Mouse (Mus musculus) liver, postnatal 0 days (tissue): ENCODE measurements around the gene Fam196a. TPM values are rescaled to one million over a fixed set of nuclear protein-coding genes. Genes with fewer than 3 reads are reported as not detected.

Experiments
- ATAC-seq: fragments of 200-750 bp; cut with Nextera tagmentation; 2 replicates; pipeline ENCODE4 v1.8.0; 2017; ENCODE audit warnings: mild to moderate bottlenecking, moderate library complexity
- DNase-seq: peaks from one replicate; pipeline ENCODE4 v3.0.0-alpha.2; 2016
- H3K27ac ChIP-seq: fragments of 300-500 bp; sonication (generic); 2 replicates; pipeline ENCODE4 v1.5.1; 2014; ENCODE audit warnings: antibody characterized with exemption, moderate library complexity, mild to moderate bottlenecking, low read depth
- H3K27me3 ChIP-seq: fragments of 300-500 bp; sonication (generic); 2 replicates; pipeline ENCODE4 v1.6.1; 2014; ENCODE audit warnings: low read length, control low read depth, mixed read lengths; ENCODE audit not compliant: insufficient read depth
- H3K36me3 ChIP-seq: fragments of 300-500 bp; sonication (generic); replicated peaks from 2 replicates; pipeline ENCODE4 v1.6.1; 2014; ENCODE audit warnings: mild to moderate bottlenecking, control low read depth, low read length, moderate library complexity, mixed read lengths; ENCODE audit not compliant: insufficient read depth
- H3K4me1 ChIP-seq: fragments of 300-500 bp; sonication (generic); 2 replicates; pipeline ENCODE4 v1.6.1; 2014; ENCODE audit warnings: antibody characterized with exemption, mild to moderate bottlenecking, control low read depth; ENCODE audit not compliant: insufficient read depth
- H3K4me2 ChIP-seq: fragments of 300-500 bp; sonication (generic); 2 replicates; pipeline ENCODE4 v1.6.1; 2014; ENCODE audit warnings: low read depth, mild to moderate bottlenecking, low read length, moderate library complexity, mixed read lengths
- H3K4me3 ChIP-seq: fragments of 300-500 bp; sonication (generic); 2 replicates; pipeline ENCODE4 v1.5.1; 2014; ENCODE audit warnings: low read depth, low read length
- H3K9ac ChIP-seq: fragments of 300-500 bp; sonication (generic); replicated peaks from 2 replicates; pipeline ENCODE4 v1.6.1; 2014; ENCODE audit warnings: mild to moderate bottlenecking, moderate library complexity
- H3K9me3 ChIP-seq: fragments of 300-500 bp; sonication (generic); 2 replicates; pipeline ENCODE4 v1.6.1; 2016; ENCODE audit warnings: mild to moderate bottlenecking, control low read depth, low read length, mixed read lengths
- CTCF ChIP-seq: sonication (generic); IDR thresholded peaks from 2 replicates; pipeline ENCODE4 v1.5.1; 2016; ENCODE audit warnings: antibody characterized with exemption, low read depth
- EP300 ChIP-seq: IDR thresholded peaks from 2 replicates; pipeline ENCODE4 v1.6.1; 2016; ENCODE audit warnings: antibody characterized with exemption, low read depth, mild to moderate bottlenecking
- WGBS: fragments of 180-500 bp; shearing (Covaris S2); extraction: QIAGEN DNeasy Blood & Tissue Kit; methylation state at CpG from one replicate; pipeline ENCODE4 v1.1.7; 2014; ENCODE audit not compliant: insufficient replicate concordance; 5-methylcytosine and 5-hydroxymethylcytosine counted together
- polyA plus RNA-seq: library from polyadenylated mRNA; unstranded; fragments of >200 nt; fragmentation: Nextera tagmentation; extraction: Ambion mirVana; gene quantifications from 2 replicates; pipeline ENCODE4 v1.2.1, GENCODE M21; 2015

Gene Fam196a
- polyA plus RNA-seq, 1 experiment from 2014 or later: 0.27 TPM

- DNase-seq: no peak
- no peak overlapping the region for H3K4me2 ChIP-seq
These were observed 45.3 kb downstream of the Fam196a start for GRCm38 (mm10) chr7:134892972-134893371.

GRCm38 (mm10) chr7:134892449-134892871 lies 45.8 kb downstream of the Fam196a start:
- Histone ChIP-seq H3K36me3 (no peaks in the 10 kb centered on the region), H3K4me3 (no peak overlapping the region), H3K27ac (no peak overlapping the region), H3K9me3 (no peaks in the 10 kb centered on the region), H3K4me2 (no peak overlapping the region), H3K9ac (no peak overlapping the region), H3K4me1 (no peaks in the 10 kb centered on the region), H3K27me3 (no peaks in the 10 kb centered on the region)
- TF ChIP-seq EP300 (no peak), CTCF (no peak)
- ATAC-seq (no peak), DNase-seq (no peak)
- 87% methylated on average over 13 of the region's 13 CpGs for WGBS

More at GRCm38 (mm10) chr7:134892972-134893371, 45.3 kb downstream of the Fam196a start:
- no peak overlapping the region for H3K4me3 ChIP-seq
- no peak overlapping the region for H3K9ac ChIP-seq
- no peaks in the 10 kb centered on the region for H3K4me1 ChIP-seq
- TF ChIP-seq CTCF (peak; percentile 53), EP300 (no peak)
- WGBS: 75% methylated on average over 4 of the region's 4 CpGs
- no peak overlapping the region for H3K27ac ChIP-seq
- ATAC-seq: no peak
- no peaks in the 10 kb centered on the region for H3K27me3 ChIP-seq
- H3K36me3 ChIP-seq: no peaks in the 10 kb centered on the region
- H3K9me3 ChIP-seq: no peaks in the 10 kb centered on the region

- no peak for DNase-seq
- Histone ChIP-seq H3K27ac (no peak overlapping the region), H3K9me3 (no peaks in the 10 kb centered on the region), H3K9ac (no peak overlapping the region), H3K36me3 (peaks cover 2% of the 10 kb centered on the region; the same call in 1 of the 2 replicates), H3K4me3 (no peak overlapping the region), H3K4me2 (no peak overlapping the region), H3K27me3 (no peaks in the 10 kb centered on the region), H3K4me1 (no peaks in the 10 kb centered on the region)
- TF ChIP-seq CTCF (no peak), EP300 (no peak)
- WGBS: 72% methylated on average over 6 of the region's 6 CpGs
- no peak for ATAC-seq
These were observed 54.7 kb downstream of the Fam196a start for GRCm38 (mm10) chr7:134883516-134883915.

GRCm38 (mm10) chr7:134880431-134880830 lies 57.8 kb downstream of the Fam196a start:
- H3K27ac ChIP-seq: no peak overlapping the region
- H3K36me3 ChIP-seq: peaks cover 10% of the 10 kb centered on the region; the same call in 1 of the 2 replicates
- H3K9me3 ChIP-seq: no peaks in the 10 kb centered on the region
- H3K4me3 ChIP-seq: no peak overlapping the region
- TF ChIP-seq EP300: no peak
- TF ChIP-seq CTCF: no peak
- WGBS: 66% methylated on average over 6 of the region's 6 CpGs
- DNase-seq: no peak
- H3K4me1 ChIP-seq: no peaks in the 10 kb centered on the region
- H3K9ac ChIP-seq: no peak overlapping the region
- H3K4me2 ChIP-seq: no peak overlapping the region
- no peak for ATAC-seq
- no peaks in the 10 kb centered on the region for H3K27me3 ChIP-seq

GRCm38 (mm10) chr7:134878985-134879384 lies 59.2 kb downstream of the Fam196a start:
- Histone ChIP-seq H3K27me3 (no peaks in the 10 kb centered on the region), H3K4me3 (no peak overlapping the region), H3K9ac (no peak overlapping the region), H3K4me2 (no peak overlapping the region), H3K4me1 (no peaks in the 10 kb centered on the region), H3K36me3 (peaks cover 8% of the 10 kb centered on the region; the same call in 1 of the 2 replicates), H3K27ac (no peak overlapping the region), H3K9me3 (no peaks in the 10 kb centered on the region)
- DNase-seq (no peak), ATAC-seq (no peak)
- TF ChIP-seq CTCF (no peak), EP300 (no peak)
- 83% methylated on average over 6 of the region's 6 CpGs for WGBS

- no peak for ATAC-seq
- H3K4me3 ChIP-seq: no peak overlapping the region
These were observed 65.2 kb downstream of the Fam196a start for GRCm38 (mm10) chr7:134872981-134873380.

More at GRCm38 (mm10) chr7:134872981-134873380, 65.2 kb downstream of the Fam196a start:
- Histone ChIP-seq H3K27me3 (no peaks in the 10 kb centered on the region), H3K36me3 (peaks cover 7% of the 10 kb centered on the region; the same call in 1 of the 2 replicates), H3K27ac (no peak overlapping the region), H3K9me3 (no peaks in the 10 kb centered on the region), H3K4me2 (no peak overlapping the region), H3K4me1 (no peaks in the 10 kb centered on the region), H3K9ac (no peak overlapping the region)
- no peak for TF ChIP-seq EP300
- no peak for TF ChIP-seq CTCF
- 82% methylated on average over 7 of the region's 7 CpGs for WGBS
- no peak for DNase-seq
